Mouse (Mus musculus) midbrain, embryonic 13.5 days (tissue): ENCODE results near the gene Coasy. TPM values are rescaled to one million over a fixed set of nuclear protein-coding genes. Genes with fewer than 3 reads are reported as not detected.

Experiments
- ATAC-seq: fragments of 200-750 bp; cut with Nextera tagmentation; 2 replicates; pipeline ENCODE4 v1.8.0; 2017; ENCODE audit warnings: mild to moderate bottlenecking, moderate TSS enrichment, moderate library complexity
- H3K27ac ChIP-seq: fragments of 300-500 bp; sonication (generic); 2 replicates; pipeline ENCODE4 v1.5.1; 2015; ENCODE audit warnings: inconsistent platforms, mild to moderate bottlenecking, moderate library complexity
- H3K27me3 ChIP-seq: fragments of 300-500 bp; sonication (generic); 2 replicates; pipeline ENCODE4 v1.6.1; 2015; ENCODE audit warnings: mild to moderate bottlenecking, inconsistent platforms
- H3K36me3 ChIP-seq: fragments of 300-500 bp; sonication (generic); 2 replicates; pipeline ENCODE4 v1.6.1; 2015; ENCODE audit warnings: mild to moderate bottlenecking, inconsistent platforms
- H3K4me1 ChIP-seq: fragments of 300-500 bp; sonication (generic); replicated peaks from 2 replicates; pipeline ENCODE4 v1.6.1; 2015; ENCODE audit warnings: inconsistent platforms
- H3K4me2 ChIP-seq: fragments of 300-500 bp; sonication (generic); replicated peaks from 2 replicates; pipeline ENCODE4 v1.6.1; 2015; ENCODE audit warnings: moderate library complexity, mild to moderate bottlenecking, inconsistent platforms
- H3K4me3 ChIP-seq: fragments of 300-500 bp; sonication (generic); replicated peaks from 2 replicates; pipeline ENCODE4 v1.5.1; 2015; ENCODE audit warnings: mild to moderate bottlenecking, inconsistent platforms
- H3K9ac ChIP-seq: fragments of 300-500 bp; sonication (generic); replicated peaks from 2 replicates; pipeline ENCODE4 v1.6.1; 2015; ENCODE audit warnings: mild to moderate bottlenecking, inconsistent platforms
- H3K9me3 ChIP-seq: fragments of 300-500 bp; sonication (generic); 2 replicates; pipeline ENCODE4 v1.6.1; 2016; ENCODE audit warnings: mild to moderate bottlenecking, inconsistent platforms
- WGBS: fragments of 180-500 bp; shearing (Covaris S2); methylation state at CpG from one replicate; pipeline ENCODE4 v1.1.7; 2015; 5-methylcytosine and 5-hydroxymethylcytosine counted together
- polyA plus RNA-seq: library from polyadenylated mRNA; unstranded; fragments of >200 nt; fragmentation: Nextera tagmentation; extraction: Ambion mirVana; gene quantifications from 2 replicates; pipeline ENCODE4 v1.2.1, GENCODE M21; 2015

Coasy gene
- polyA plus RNA-seq, 1 experiment from 2014 or later: 52.8 TPM

DNA sequence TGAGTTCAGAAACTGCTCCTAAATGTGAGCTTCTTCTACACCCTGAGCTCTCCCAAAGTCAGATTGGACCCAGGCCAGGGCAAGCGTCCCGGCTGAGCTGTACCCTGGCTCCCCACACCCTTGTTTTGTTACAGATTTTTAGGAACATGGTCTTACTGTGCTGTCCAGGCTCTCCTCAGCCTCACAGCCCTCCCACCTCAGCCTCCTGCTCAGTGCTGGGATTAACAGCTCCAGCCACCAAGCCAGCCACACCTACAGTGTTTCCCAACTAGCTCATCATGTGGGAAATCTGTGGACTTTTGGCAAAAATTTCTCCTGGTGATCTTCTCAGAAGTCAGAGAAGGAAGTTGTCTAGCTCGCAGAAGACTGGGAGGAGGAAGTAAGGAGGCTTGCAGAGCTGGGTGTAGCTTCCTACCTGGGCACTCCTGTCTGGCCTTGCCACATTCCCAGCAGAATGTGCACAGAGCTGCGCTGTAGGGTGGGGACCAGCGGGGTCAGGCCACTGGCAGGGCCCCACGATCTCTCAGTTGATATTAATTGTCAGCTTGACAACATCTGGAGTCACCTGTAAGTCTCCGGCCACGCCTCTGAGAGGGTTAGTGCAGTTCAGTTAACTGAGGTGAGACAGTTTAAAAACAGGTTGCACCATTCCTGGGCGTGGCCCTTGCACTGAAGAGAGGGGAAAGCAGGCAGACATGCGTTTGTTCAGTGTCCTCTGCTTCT, 29.5 kb upstream of the Coasy start:
- H3K27me3 ChIP-seq: no peaks in the 10 kb centered on the region
- H3K36me3 ChIP-seq: peaks cover 94% of the 10 kb centered on the region
- WGBS: 91% methylated on average over 10 of the region's 10 CpGs
- no peak overlapping the region for H3K9ac ChIP-seq
- no peak overlapping the region for H3K4me2 ChIP-seq
- no peak for ATAC-seq
- no peak overlapping the region for H3K4me3 ChIP-seq
- no peaks in the 10 kb centered on the region; the same call in 1 of the 2 replicates for H3K9me3 ChIP-seq
- H3K27ac ChIP-seq: no peak overlapping the region
- H3K4me1 ChIP-seq: no peaks in the 10 kb centered on the region

- Histone ChIP-seq H3K27ac (no peak overlapping the region), H3K36me3 (peaks cover 94% of the 10 kb centered on the region), H3K4me2 (no peak overlapping the region), H3K27me3 (no peaks in the 10 kb centered on the region), H3K9ac (no peak overlapping the region), H3K4me1 (no peaks in the 10 kb centered on the region), H3K4me3 (no peak overlapping the region), H3K9me3 (no peaks in the 10 kb centered on the region; the same call in 1 of the 2 replicates)
- 100% methylated on average over 1 of the region's 1 CpGs for WGBS
- no peak for ATAC-seq
These were observed 28.4 kb upstream of the Coasy start for GRCm38 (mm10) chr11:101053974-101054373.

GRCm38 (mm10) chr11:101055418-101055817, 26.9 kb upstream of the Coasy start:
- WGBS: 85% methylated on average over 14 of the region's 14 CpGs
- no peaks in the 10 kb centered on the region for H3K4me1 ChIP-seq
- no peak for ATAC-seq
- H3K27me3 ChIP-seq: no peaks in the 10 kb centered on the region
- no peak overlapping the region for H3K27ac ChIP-seq
- H3K4me3 ChIP-seq: no peak overlapping the region
- peaks cover 95% of the 10 kb centered on the region for H3K36me3 ChIP-seq
- H3K4me2 ChIP-seq: no peak overlapping the region
- no peaks in the 10 kb centered on the region; the same call in 1 of the 2 replicates for H3K9me3 ChIP-seq
- H3K9ac ChIP-seq: no peak overlapping the region

DNA sequence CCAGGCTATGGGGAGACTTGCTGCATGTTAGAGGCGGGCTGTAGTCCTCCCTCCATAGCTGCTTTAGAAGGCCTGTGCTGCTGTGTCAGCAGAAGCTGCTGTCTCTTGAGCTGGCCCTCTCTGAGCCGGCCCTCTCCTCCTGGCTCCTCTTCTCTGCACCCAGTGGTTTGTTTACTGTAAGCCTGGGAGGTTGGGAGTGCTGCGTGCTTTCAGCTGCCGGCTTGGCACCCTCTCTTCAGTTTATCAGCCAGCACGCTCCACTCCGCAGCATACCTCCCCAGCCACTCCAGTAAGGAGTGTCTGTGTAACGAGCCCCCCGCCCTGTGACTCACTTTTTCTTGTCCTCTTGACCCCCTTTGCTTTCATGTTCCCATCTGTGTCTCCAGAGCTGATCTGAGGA, 25.5 kb upstream of the Coasy start:
- Histone ChIP-seq H3K36me3 (peaks cover 95% of the 10 kb centered on the region), H3K4me3 (no peak overlapping the region), H3K9ac (no peak overlapping the region), H3K4me2 (no peak overlapping the region), H3K9me3 (no peaks in the 10 kb centered on the region; the same call in 1 of the 2 replicates), H3K27me3 (no peaks in the 10 kb centered on the region), H3K27ac (no peak overlapping the region), H3K4me1 (no peaks in the 10 kb centered on the region)
- 57% methylated on average over 8 of the region's 8 CpGs for WGBS
- ATAC-seq: no peak

- Histone ChIP-seq H3K9ac (no peak overlapping the region), H3K36me3 (peaks cover 95% of the 10 kb centered on the region)
- WGBS: 34% methylated on average over 5 of the region's 5 CpGs
These were observed 24.5 kb upstream of the Coasy start for GRCm38 (mm10) chr11:101057860-101058259.

DNA sequence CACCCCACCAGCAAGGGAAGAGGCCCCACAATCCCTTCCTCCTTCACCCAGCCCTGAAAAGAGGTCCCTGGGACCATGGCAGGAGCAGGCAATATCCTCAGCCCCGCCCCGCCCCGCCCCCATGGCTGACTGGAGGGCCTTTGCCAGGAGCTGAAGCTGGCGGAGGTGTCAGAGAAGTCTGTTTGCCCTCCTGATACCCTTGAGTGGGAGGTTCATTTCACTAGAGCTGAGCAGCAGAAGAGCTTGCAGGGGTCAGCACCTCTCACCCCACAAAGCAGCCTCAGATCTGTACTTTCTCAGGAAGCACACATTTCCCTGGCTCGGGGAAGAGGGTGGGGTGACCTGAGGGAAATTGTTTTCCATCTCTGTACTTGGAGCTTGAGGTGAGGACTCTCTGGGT, 23.6 kb upstream of the Coasy start:
- WGBS: 65% methylated on average over 5 of the region's 5 CpGs
- Histone ChIP-seq H3K4me2 (no peak overlapping the region), H3K9me3 (no peaks in the 10 kb centered on the region), H3K36me3 (peaks cover 95% of the 10 kb centered on the region), H3K27ac (no peak overlapping the region), H3K4me1 (no peaks in the 10 kb centered on the region), H3K4me3 (no peak overlapping the region), H3K9ac (peak overlapping the region; percentile 19; the same call in 1 of the 2 replicates), H3K27me3 (no peaks in the 10 kb centered on the region)
- no peak for ATAC-seq

More at GRCm38 (mm10) chr11:101057860-101058259, 24.5 kb upstream of the Coasy start:
- Histone ChIP-seq H3K4me1 (no peaks in the 10 kb centered on the region), H3K4me3 (no peak overlapping the region), H3K4me2 (no peak overlapping the region), H3K27ac (no peak overlapping the region), H3K27me3 (no peaks in the 10 kb centered on the region), H3K9me3 (no peaks in the 10 kb centered on the region; the same call in 1 of the 2 replicates)
- ATAC-seq: peak; percentile 27; the same call in 1 of the 2 replicates

DNA sequence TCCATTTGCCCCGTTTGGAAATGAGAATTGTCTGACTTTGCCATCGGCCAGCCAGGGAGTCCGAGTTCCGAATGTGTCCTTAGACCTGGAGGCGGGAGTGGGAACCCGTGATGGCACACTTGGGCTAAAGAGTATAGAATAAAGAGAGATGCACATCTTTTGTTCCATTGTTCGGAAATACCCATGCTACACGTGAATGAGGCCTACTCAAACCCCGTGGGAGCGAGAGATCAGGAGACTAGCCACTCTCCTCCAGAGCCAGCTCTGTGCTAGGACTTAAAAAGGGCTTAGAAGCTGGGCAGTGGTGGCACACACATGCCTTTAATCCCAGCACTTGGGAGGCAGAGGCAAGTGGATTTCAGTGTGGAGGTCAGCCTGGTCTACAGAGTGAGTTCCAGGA, 22.9 kb upstream of the Coasy start:
- H3K27ac ChIP-seq: no peak overlapping the region
- no peak overlapping the region for H3K9ac ChIP-seq
- no peak overlapping the region for H3K4me3 ChIP-seq
- H3K9me3 ChIP-seq: no peaks in the 10 kb centered on the region
- no peak for ATAC-seq
- no peaks in the 10 kb centered on the region for H3K4me1 ChIP-seq
- no peaks in the 10 kb centered on the region for H3K27me3 ChIP-seq
- 75% methylated on average over 10 of the region's 10 CpGs for WGBS
- no peak overlapping the region for H3K4me2 ChIP-seq
- peaks cover 96% of the 10 kb centered on the region for H3K36me3 ChIP-seq

GRCm38 (mm10) chr11:101060126-101060525, 22.2 kb upstream of the Coasy start:
- Histone ChIP-seq H3K4me1 (no peaks in the 10 kb centered on the region), H3K4me3 (no peak overlapping the region), H3K4me2 (no peak overlapping the region), H3K9me3 (no peaks in the 10 kb centered on the region), H3K27ac (peak overlapping the region; percentile 56), H3K36me3 (peaks cover 93% of the 10 kb centered on the region), H3K27me3 (no peaks in the 10 kb centered on the region), H3K9ac (no peak overlapping the region)
- no peak for ATAC-seq
- WGBS: 85% methylated on average over 8 of the region's 8 CpGs

GRCm38 (mm10) chr11:101061049-101061448, 21.3 kb upstream of the Coasy start:
- no peaks in the 10 kb centered on the region for H3K27me3 ChIP-seq
- no peak overlapping the region for H3K9ac ChIP-seq
- H3K4me1 ChIP-seq: no peaks in the 10 kb centered on the region
- no peak for ATAC-seq
- WGBS: 93% methylated on average over 5 of the region's 5 CpGs
- 0 out of 2 replicates have a peak overlapping the region, but pooled peaks have one; percentile 30 for H3K27ac ChIP-seq
- no peak overlapping the region for H3K4me3 ChIP-seq
- peaks cover 84% of the 10 kb centered on the region for H3K36me3 ChIP-seq
- no peaks in the 10 kb centered on the region for H3K9me3 ChIP-seq
- no peak overlapping the region for H3K4me2 ChIP-seq

DNA sequence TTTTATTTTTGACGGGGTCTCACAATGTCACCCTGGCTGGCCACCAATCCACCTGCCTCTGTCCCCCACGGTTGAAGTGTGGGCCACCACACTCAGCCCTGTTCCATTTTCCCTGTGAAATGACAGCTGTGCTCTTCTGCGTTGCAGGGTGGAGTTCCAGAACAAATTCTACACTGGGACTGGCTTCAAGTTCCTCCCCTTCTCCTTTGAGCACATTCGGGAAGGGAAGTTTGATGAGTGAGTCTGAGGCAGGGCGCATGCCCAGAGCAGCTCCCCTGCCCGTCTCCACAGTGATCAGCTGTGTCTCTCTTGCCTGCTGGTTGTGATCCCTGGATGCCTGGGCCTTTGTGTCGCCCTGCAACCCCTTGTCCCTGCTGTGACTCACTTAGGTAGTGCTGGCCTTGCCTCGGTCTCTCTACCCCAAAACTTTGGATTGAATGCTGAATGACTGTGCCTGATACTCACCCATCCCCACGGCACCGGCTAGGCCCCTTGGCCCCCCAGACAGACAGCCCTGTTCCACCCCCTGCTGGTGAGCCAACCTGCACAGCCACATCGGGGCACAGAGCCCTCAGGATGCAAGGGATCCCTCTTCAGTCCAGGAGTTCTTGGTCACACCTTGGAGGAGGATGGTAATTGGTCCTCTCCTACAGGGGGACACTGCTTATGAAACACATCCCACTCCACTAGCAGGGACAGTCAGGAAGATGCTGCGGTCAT, 20.0 kb upstream of the Coasy start:
- Histone ChIP-seq H3K4me1 (peaks cover 9% of the 10 kb centered on the region), H3K36me3 (peaks cover 73% of the 10 kb centered on the region), H3K27me3 (no peaks in the 10 kb centered on the region), H3K27ac (no peak overlapping the region; the same call in 1 of the 2 replicates), H3K9ac (no peak overlapping the region), H3K4me2 (no peak overlapping the region), H3K4me3 (no peak overlapping the region), H3K9me3 (no peaks in the 10 kb centered on the region)
- ATAC-seq: no peak
- whole genome bisulfite sequencing: 77% methylated on average over 12 of the region's 12 CpGs

DNA sequence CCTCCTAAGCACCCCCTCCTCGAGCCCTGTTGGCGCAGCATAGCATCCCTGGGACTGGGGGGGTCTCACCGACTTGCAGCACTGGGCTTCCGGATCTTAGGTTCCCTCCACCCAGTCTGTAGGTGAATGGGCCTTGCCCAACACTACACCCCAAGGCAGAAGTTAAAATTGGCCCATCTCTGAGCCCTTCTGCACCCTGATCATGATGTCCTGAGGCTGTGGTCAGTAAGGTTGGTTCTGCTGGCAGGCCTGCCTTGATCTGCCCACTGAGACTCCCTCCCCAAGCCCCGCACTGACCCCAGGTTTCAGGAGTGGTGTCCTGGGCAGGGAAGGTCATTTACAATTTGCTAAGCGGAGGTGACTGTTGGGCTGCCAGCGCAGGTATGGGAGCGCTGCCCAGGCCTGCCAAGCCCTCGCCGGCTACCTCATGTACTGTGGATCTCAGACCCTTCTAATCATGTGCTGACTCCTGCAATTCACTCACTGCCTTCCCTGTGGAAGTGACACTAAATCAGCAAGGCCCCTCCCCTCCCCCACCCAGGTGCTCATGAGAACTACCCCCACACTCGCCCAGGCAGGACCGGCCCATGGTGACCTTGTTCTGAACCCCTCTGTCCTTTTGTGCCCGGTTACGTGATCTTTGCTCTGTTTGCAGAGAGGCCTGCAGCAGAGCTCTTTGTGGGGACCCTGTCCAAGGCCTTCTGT, 19.2 kb upstream of the Coasy start:
- Histone ChIP-seq H3K9me3 (no peaks in the 10 kb centered on the region), H3K27me3 (0 out of 2 replicates have a peak, but pooled peaks cover under 1% of the 10 kb centered on the region), H3K36me3 (peaks cover 66% of the 10 kb centered on the region), H3K9ac (no peak overlapping the region), H3K4me2 (no peak overlapping the region), H3K4me1 (peaks cover 9% of the 10 kb centered on the region), H3K4me3 (no peak overlapping the region), H3K27ac (peak overlapping the region; percentile 60)
- WGBS: 85% methylated on average over 14 of the region's 14 CpGs
- no peak for ATAC-seq
